Mouse (Mus musculus) forebrain, embryonic 14.5 days (tissue): ENCODE data around the gene Tinf2. TPM values are rescaled to one million over a fixed set of nuclear protein-coding genes. Genes with fewer than 3 reads are reported as not detected.
A peak's percentile ranks its signal among the peaks of the same experiment; 100 is the strongest.

Source experiments
- ATAC-seq: fragments of 200-750 bp; cut with Nextera tagmentation; 2 replicates; pipeline ENCODE4 v1.8.0; 2017; ENCODE audit warnings: mild to moderate bottlenecking, moderate library complexity
- DNase-seq: peaks from one replicate; pipeline ENCODE4 v3.0.0-alpha.2; 2015; ENCODE audit warnings: low spot score
- H3K27ac ChIP-seq: fragments of 300-500 bp; sonication (generic); 2 replicates; pipeline ENCODE4 v1.5.1; 2014; ENCODE audit warnings: low read depth, mild to moderate bottlenecking, control low read depth, low read length, moderate library complexity
- H3K27me3 ChIP-seq: fragments of 300-500 bp; sonication (generic); replicated peaks from 2 replicates; pipeline ENCODE4 v1.6.1; 2014; ENCODE audit warnings: low read length, control low read depth, mixed read lengths; ENCODE audit not compliant: control insufficient read depth, insufficient read depth
- H3K36me3 ChIP-seq: fragments of 300-500 bp; sonication (generic); 2 replicates; pipeline ENCODE4 v1.6.1; 2014; ENCODE audit warnings: low read length, control low read depth; ENCODE audit not compliant: control insufficient read depth, insufficient read depth
- H3K4me1 ChIP-seq: fragments of 300-500 bp; sonication (generic); 2 replicates; pipeline ENCODE4 v1.6.1; 2014; ENCODE audit warnings: antibody characterized with exemption, low read length, control low read depth; ENCODE audit not compliant: control insufficient read depth, insufficient read depth
- H3K4me2 ChIP-seq: fragments of 300-500 bp; sonication (generic); 2 replicates; pipeline ENCODE4 v1.6.1; 2014; ENCODE audit warnings: mild to moderate bottlenecking, control low read depth, low read length
- H3K4me3 ChIP-seq: fragments of 300-500 bp; sonication (generic); 2 replicates; pipeline ENCODE4 v1.5.1; 2014; ENCODE audit warnings: low read depth, low read length, control low read depth
- H3K9ac ChIP-seq: fragments of 300-500 bp; sonication (generic); 2 replicates; pipeline ENCODE4 v1.6.1; 2014; ENCODE audit warnings: mild to moderate bottlenecking, low read length, control low read depth, moderate library complexity
- H3K9me3 ChIP-seq: fragments of 300-500 bp; sonication (generic); replicated peaks from 2 replicates; pipeline ENCODE4 v1.6.1; 2016; ENCODE audit warnings: low read length, control low read depth, mixed read lengths; ENCODE audit not compliant: control insufficient read depth
- WGBS: fragments of 180-500 bp; shearing (Covaris S2); extraction: QIAGEN DNeasy Blood & Tissue Kit; methylation state at CpG from one replicate; pipeline ENCODE4 v1.1.7; 2014; 5-methylcytosine and 5-hydroxymethylcytosine counted together
- polyA plus RNA-seq: library from polyadenylated mRNA; unstranded; fragments of >200 nt; fragmentation: Nextera tagmentation; extraction: Ambion mirVana; gene quantifications from 2 replicates; pipeline ENCODE4 v1.2.1, GENCODE M21; 2014

Tinf2 gene
- polyA plus RNA-seq, 1 experiment from 2014 or later, result 37.5 TPM

- peak within 1 kb of the TSS; percentile 70 for H3K9ac ChIP-seq
- H3K4me2 ChIP-seq, result peak within 1 kb of the TSS; percentile 86
- H3K27me3 ChIP-seq, result no peaks in the 10 kb centered on the region
- H3K36me3 ChIP-seq, result peaks cover 81% of the 10 kb centered on the region
- peaks cover 5% of the 10 kb centered on the region; the same call in 1 of the 2 replicates for H3K4me1 ChIP-seq
- H3K9me3 ChIP-seq, result no peaks in the 10 kb centered on the region
- 2% methylated on average over 33 of the region's 33 CpGs for WGBS
- peak within 1 kb of the TSS; percentile 77 for H3K27ac ChIP-seq
- peak; percentile 96 for DNase-seq
- H3K4me3 ChIP-seq, result peak within 1 kb of the TSS; percentile 58
- peak; percentile 93 for ATAC-seq
These were observed 46.1 kb downstream of the Tinf2 start, which contains the start of gene Ipo4 for GRCm38 (mm10) chr14:55635523-55636007. Gene Ipo4 (minus strand): TSS chr14:55635957.

GRCm38 (mm10) chr14:55634874-55635522, 46.6 kb downstream of the Tinf2 start:
- Histone ChIP-seq H3K4me1 (peaks cover 5% of the 10 kb centered on the region; the same call in 1 of the 2 replicates), H3K9me3 (no peaks in the 10 kb centered on the region), H3K4me2 (peak overlapping the region; percentile 86), H3K27ac (peak overlapping the region; percentile 77), H3K4me3 (peak overlapping the region; percentile 58), H3K36me3 (peaks cover 82% of the 10 kb centered on the region), H3K27me3 (no peaks in the 10 kb centered on the region), H3K9ac (peak overlapping the region; percentile 70)
- peak; percentile 37 for DNase-seq
- 4% methylated on average over 23 of the region's 23 CpGs for WGBS
- peak; percentile 32; the same call in 1 of the 2 replicates for ATAC-seq

GRCm38 (mm10) chr14:55629312-55629711, 52.3 kb downstream of the Tinf2 start:
- Histone ChIP-seq H3K4me3 (no peak overlapping the region), H3K4me2 (no peak overlapping the region), H3K9ac (no peak overlapping the region), H3K27me3 (no peaks in the 10 kb centered on the region), H3K9me3 (no peaks in the 10 kb centered on the region), H3K4me1 (no peaks in the 10 kb centered on the region), H3K36me3 (peaks cover 97% of the 10 kb centered on the region), H3K27ac (no peak overlapping the region)
- DNase-seq (no peak), ATAC-seq (no peak)
- WGBS, result 62% methylated on average over 5 of the region's 5 CpGs

DNA sequence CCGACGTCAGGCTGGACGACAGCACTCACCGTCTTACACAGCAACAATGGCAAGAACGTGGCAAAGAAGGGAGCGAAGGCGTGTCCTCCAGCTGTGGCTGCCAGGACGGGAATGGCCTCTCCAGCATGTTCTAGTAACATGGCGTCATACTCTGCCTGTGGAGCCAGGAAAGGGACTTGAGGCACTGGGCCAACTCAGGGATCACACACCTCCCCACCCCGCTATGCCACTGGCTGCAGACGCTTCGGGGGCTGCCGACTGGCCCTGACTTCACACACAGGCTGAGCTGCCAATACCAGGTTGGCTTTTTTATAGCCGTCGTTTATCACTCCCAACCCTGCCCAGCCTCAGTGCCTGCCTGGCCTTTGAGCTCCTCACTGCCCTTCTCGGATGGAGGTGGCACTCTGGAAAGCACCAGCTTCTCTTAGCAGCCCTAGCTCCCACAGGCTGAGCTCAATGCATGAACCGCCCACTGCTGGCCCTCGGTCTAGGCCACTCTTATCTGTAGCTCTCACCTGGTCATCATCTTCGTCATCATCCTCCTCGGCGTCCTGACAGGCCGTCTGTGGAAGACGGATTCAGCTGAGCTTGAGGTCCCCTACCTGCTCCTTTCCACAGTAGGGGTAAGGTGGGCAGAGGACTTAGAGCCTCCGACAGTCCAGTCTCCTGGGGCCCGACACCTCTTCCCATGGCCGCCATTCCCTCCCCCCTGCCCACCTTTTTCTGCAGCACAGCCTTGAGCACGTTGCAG, 53.4 kb downstream of the Tinf2 start:
- no peak overlapping the region for H3K27ac ChIP-seq
- no peak overlapping the region for H3K9ac ChIP-seq
- no peaks in the 10 kb centered on the region for H3K9me3 ChIP-seq
- H3K36me3 ChIP-seq, result peaks cover 94% of the 10 kb centered on the region
- no peak overlapping the region for H3K4me2 ChIP-seq
- H3K4me3 ChIP-seq, result no peak overlapping the region
- H3K27me3 ChIP-seq, result no peaks in the 10 kb centered on the region
- DNase-seq (no peak), ATAC-seq (no peak)
- 92% methylated on average over 27 of the region's 27 CpGs for WGBS
- no peaks in the 10 kb centered on the region for H3K4me1 ChIP-seq

Other genes with a start within 250 kb of the Tinf2 start
- 26.8 and 31.1 TPM in 2 replicates for gene Dhrs4, start 203.1 kb downstream of the Tinf2 start, polyA plus RNA-seq
- gene Carmil3, start 191.2 kb downstream of the Tinf2 start, polyA plus RNA-seq, result 21.9 and 26.5 TPM in 2 replicates
- 4.5 and 7.4 TPM in 2 replicates for gene Cpne6, start 171.4 kb downstream of the Tinf2 start, polyA plus RNA-seq
- not detected in 2 replicates for gene Nrl, start 156.8 kb downstream of the Tinf2 start, polyA plus RNA-seq
- gene Pck2, start 141.6 kb downstream of the Tinf2 start, polyA plus RNA-seq, result 10.7 and 11.6 TPM in 2 replicates
- 130 and 137 TPM in 2 replicates for gene Dcaf11, start 121.8 kb downstream of the Tinf2 start, polyA plus RNA-seq
- not detected in 2 replicates for gene A730061H03Rik, start 121.4 kb downstream of the Tinf2 start, polyA plus RNA-seq
- not detected in 2 replicates for gene Fitm1, start 106.2 kb downstream of the Tinf2 start, polyA plus RNA-seq
- 192 and 204 TPM in 2 replicates for gene Psme1, start 103.7 kb downstream of the Tinf2 start, polyA plus RNA-seq
- 13.9 and 17.6 TPM in 2 replicates for gene Emc9, start 96.5 kb downstream of the Tinf2 start, polyA plus RNA-seq
- 206 and 213 TPM in 2 replicates for gene Psme2, start 90.7 kb downstream of the Tinf2 start, polyA plus RNA-seq
- 11.0 and 13.0 TPM in 2 replicates for gene Rnf31, start 90.1 kb downstream of the Tinf2 start, polyA plus RNA-seq
- gene Irf9, start 78.2 kb downstream of the Tinf2 start, polyA plus RNA-seq, result 6.3 and 6.9 TPM in 2 replicates
- gene Rec8, start 63.8 kb downstream of the Tinf2 start, polyA plus RNA-seq, result 6.5 and 7.0 TPM in 2 replicates
- gene Ipo4, start 45.9 kb downstream of the Tinf2 start, polyA plus RNA-seq, result 80.8 and 82.5 TPM in 2 replicates
- 1.8 and 3.4 TPM in 2 replicates for gene Gm49378, start 43.9 kb downstream of the Tinf2 start, polyA plus RNA-seq
- gene Tm9sf1, start 38.0 kb downstream of the Tinf2 start, polyA plus RNA-seq, result 56.5 and 57.5 TPM in 2 replicates
- 0.17 and 0.20 TPM in 2 replicates for gene Tssk4, start 31.6 kb downstream of the Tinf2 start, polyA plus RNA-seq
- gene Mdp1, start 21.3 kb downstream of the Tinf2 start, polyA plus RNA-seq, result 62.7 and 64.4 TPM in 2 replicates
- 48.7 and 49.6 TPM in 2 replicates for gene Gmpr2, start 9.9 kb downstream of the Tinf2 start, polyA plus RNA-seq
- 622 and 707 TPM in 2 replicates for gene Nedd8, start 9.7 kb downstream of the Tinf2 start, polyA plus RNA-seq
- 0.10 and 0.12 TPM in 2 replicates for gene Tgm1, start 32.1 kb upstream of the Tinf2 start, polyA plus RNA-seq
- gene Rabggta, start 40.4 kb upstream of the Tinf2 start, polyA plus RNA-seq, result 34.2 and 38.3 TPM in 2 replicates
- gene Dhrs1, start 63.9 kb upstream of the Tinf2 start, polyA plus RNA-seq, result 83.8 and 84.4 TPM in 2 replicates
- gene Nop9, start 63.9 kb upstream of the Tinf2 start, polyA plus RNA-seq, result 36.3 and 36.6 TPM in 2 replicates
- 0.14 TPM in 1 of 2 replicates, not detected in the other for gene Cideb, start 76.6 kb upstream of the Tinf2 start, polyA plus RNA-seq
- 0.07 and 0.14 TPM in 2 replicates for gene Ltb4r2, start 79.6 kb upstream of the Tinf2 start, polyA plus RNA-seq
- 0.28 TPM in 1 of 2 replicates, not detected in the other for gene Ltb4r1, start 84.1 kb upstream of the Tinf2 start, polyA plus RNA-seq
- gene Adcy4, start 102.3 kb upstream of the Tinf2 start, polyA plus RNA-seq, result 1.9 and 3.3 TPM in 2 replicates
- 2.4 and 4.1 TPM in 2 replicates for gene Ripk3, start 107.0 kb upstream of the Tinf2 start, polyA plus RNA-seq
- gene Nfatc4, start 141.3 kb upstream of the Tinf2 start, polyA plus RNA-seq, result 8.3 and 9.1 TPM in 2 replicates
- gene Nynrin, start 172.2 kb upstream of the Tinf2 start, polyA plus RNA-seq, result 6.2 and 7.4 TPM in 2 replicates
- gene Cbln3, start 202.6 kb upstream of the Tinf2 start, polyA plus RNA-seq, result 0.20 and 0.27 TPM in 2 replicates
- gene Khnyn, start 203.1 kb upstream of the Tinf2 start, polyA plus RNA-seq, result 4.6 and 5.4 TPM in 2 replicates
- 99.0 and 110 TPM in 2 replicates for gene Sdr39u1, start 218.5 kb upstream of the Tinf2 start, polyA plus RNA-seq